Mouse (Mus musculus) neutrophil, adult 5-6 weeks (primary cell): ENCODE results near the gene Slc9a4. TPM values are rescaled to one million over a fixed set of nuclear protein-coding genes. Genes with fewer than 3 reads are reported as not detected.
"Not testable (repeated sequence)": the region's sequence is repeated elsewhere in the genome, so short reads cannot be mapped to it uniquely, and the experiment has no call there.

Experiments used
- ATAC-seq: fragments of 151-379, 151-347 bp; 2 replicates; pipeline ENCODE4 v1.8.0; 2017; ENCODE audit warnings: mild to moderate bottlenecking, moderate TSS enrichment; ENCODE audit not compliant: insufficient number of reproducible peaks, poor library complexity, low FRiP score, severe bottlenecking; ENCODE audit errors: extremely low read depth
- total RNA-seq: library from RNA; stranded (forward); fragments of 200-1000 nt; gene quantifications from 2 replicates; pipeline ENCODE4 v1.2.3, GENCODE M21; 2017

Gene Slc9a4
- not detected in 2 replicates for total RNA-seq

DNA sequence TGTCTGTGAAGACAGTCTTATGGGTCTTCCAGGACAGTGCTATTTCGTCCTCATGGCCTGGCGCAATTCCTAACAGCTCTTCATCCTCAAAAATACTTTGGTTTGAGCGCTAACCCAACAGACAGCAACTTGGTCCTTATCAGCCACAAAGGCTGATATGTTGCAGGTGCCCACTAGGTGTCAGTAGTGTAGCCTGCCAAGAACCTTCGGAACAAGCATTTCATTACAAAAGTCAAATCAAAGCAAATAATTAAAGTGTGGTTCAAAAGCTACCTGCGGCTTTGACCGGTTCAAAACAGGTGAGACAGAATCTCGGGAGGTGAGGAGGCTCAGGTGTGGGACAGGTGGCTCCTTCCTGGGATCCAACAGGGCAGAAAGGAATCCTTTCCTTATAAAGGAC, at the start of gene Slc9a4:
Gene Slc9a4 (plus strand): TSS at position 298 of the 400 bp plus-strand sequence.
- no peak for ATAC-seq

GRCm38 (mm10) chr1:40537577-40537976, 42.3 kb upstream of the Slc9a4 start:
- ATAC-seq, result no peak

GRCm38 (mm10) chr1:40544650-40545049, 35.2 kb upstream of the Slc9a4 start:
- 0 out of 2 replicates have a peak, but pooled peaks have one; percentile 36 for ATAC-seq

DNA sequence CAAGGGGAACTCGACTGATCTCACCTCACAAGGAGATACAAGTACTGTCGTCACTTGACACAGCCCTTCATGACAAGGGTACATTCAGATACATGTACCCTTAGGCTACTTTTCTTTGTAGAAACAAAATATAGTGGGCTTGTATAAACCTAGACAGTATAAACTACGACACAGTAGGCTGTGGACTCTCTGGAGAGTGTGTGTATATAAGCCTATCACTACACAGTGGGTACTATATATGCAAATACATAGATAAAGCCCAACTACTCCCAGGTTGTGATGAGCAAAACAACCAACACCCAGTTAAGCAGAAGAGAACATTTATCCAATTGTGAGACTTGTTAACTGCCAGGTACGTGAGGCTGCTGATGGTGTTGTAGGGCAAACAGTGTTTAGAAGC, 33.2 kb upstream of the Slc9a4 start:
- ATAC-seq, result no peak

GRCm38 (mm10) chr1:40547064-40547572, 32.8 kb upstream of the Slc9a4 start:
- ATAC-seq, result no peak

DNA sequence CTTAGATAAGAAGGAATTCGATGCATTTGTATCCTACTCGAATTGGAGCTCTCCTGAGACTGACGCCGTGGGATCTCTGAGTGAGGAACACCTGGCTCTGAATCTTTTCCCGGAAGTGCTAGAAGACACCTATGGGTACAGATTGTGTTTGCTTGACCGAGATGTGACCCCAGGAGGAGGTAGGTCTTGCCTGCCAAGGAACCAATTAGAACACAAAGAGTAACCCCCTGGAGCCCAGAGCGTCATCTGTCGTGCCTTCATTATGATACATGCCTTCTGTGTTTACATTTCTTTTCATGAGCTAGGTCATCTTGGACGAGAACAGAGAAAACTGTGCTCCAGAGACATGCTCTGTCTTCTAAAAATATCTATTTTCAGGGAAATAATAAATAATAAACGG, 32.1 kb upstream of the Slc9a4 start:
- no peak for ATAC-seq

DNA sequence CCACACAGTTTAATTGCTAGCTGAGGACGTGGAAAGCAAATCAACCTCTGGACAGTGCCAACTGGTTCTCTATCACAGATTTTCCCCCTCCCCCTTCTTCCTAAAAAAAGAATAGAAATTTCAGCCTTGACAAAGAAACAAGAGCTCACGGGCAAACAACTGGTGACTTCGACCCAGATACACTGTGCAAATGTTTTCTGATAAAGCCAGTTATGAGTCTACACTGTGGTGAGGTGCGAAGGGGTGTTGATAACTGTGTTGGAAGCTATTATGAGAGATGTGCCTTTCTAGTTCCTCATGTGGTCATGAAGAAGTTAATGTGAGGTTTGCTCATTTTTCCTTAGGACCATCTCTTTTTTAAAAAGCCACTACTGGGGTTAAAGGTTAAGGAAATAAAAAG, 10.5 kb upstream of the Slc9a4 start:
- no peak for ATAC-seq

DNA sequence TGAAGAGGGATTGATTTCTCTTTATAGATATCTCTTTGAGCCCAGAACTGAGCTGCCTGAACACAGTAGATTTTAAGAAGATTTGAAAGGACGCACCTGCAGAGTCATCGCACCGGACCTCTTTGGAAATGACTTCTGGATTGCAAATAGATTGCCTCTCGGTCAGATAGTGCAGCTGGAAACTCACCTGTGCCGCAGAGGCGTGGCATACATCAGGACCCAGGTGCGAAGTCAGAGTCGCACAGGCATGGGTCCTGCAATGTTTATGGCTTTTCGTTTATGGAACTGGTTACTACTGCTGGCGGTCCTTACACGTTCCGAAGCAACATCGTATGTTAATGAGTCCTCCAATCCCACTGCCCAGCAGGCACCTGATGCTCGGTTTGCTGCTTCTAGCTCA, 388 bp downstream of the Slc9a4 start:
- no peak for ATAC-seq

GRCm38 (mm10) chr1:40586776-40587175, 6.9 kb downstream of the Slc9a4 start:
- no peak for ATAC-seq

GRCm38 (mm10) chr1:40590931-40591330, 11.1 kb downstream of the Slc9a4 start:
- no peak for ATAC-seq

DNA sequence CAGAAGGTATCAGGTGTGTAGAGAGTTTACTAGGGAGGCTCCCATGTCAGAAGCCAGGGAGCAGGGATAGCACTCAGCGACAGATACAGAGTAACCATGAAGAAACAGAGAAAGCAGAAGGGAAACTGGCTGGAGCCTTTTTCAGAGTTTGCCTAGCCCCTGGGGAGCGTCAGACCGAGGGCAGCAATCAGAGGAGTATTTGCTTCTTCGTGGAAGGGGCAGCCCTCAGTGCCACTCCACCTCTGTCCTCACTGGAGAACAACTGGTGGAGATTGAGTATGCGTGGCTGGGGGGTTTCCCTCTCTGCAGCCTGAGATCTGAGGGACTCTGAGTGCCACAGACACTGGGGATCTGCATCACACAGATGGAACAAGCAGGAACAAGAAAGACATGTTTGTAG, 17.9 kb downstream of the Slc9a4 start:
- ATAC-seq, result no peak

- ATAC-seq, result not testable (repeated sequence)
Measured at GRCm38 (mm10) chr1:40599661-40600060, 19.8 kb downstream of the Slc9a4 start.

DNA sequence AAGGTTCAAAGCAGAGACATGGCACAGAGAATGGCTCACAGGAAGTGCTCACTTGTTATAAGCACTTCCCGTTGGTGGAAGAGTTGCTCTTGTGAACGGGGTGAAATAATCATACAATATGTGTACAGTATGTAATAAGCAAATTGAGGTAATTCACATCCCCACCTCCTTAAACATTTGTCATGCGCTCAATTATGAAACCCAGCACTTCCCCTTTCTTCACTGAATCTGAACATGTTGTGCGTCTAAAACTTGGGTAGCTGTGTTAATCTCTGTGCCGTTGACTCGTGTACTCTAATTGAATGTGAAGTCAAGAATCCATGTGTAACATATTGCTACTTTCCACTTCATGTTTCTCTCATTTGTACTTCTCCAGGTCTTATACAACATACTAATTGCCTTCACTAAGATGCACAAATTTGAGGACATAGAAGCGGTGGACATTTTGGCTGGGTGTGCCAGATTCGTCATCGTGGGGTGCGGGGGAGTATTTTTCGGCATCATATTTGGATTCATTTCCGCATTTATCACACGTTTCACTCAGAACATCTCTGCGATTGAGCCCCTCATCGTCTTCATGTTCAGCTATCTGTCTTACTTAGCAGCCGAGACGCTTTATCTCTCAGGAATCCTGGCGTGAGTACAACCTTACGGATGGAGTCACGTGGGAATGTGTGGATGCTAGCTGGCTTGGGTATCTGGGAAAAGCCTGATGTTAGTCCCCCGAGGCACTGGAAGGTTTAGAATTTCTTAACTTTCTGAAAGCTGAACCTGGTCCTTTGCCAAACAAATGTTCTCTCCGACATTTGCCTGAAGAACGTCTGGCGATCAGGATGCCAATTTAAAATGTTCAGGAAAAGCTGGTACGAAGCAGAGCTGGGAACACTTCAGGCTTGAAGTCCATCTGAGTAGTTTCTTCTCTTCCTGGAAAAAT, 20.8 kb downstream of the Slc9a4 start:
- no peak for ATAC-seq

- ATAC-seq, result no peak
Measured at GRCm38 (mm10) chr1:40601461-40601860, 21.6 kb downstream of the Slc9a4 start.

DNA sequence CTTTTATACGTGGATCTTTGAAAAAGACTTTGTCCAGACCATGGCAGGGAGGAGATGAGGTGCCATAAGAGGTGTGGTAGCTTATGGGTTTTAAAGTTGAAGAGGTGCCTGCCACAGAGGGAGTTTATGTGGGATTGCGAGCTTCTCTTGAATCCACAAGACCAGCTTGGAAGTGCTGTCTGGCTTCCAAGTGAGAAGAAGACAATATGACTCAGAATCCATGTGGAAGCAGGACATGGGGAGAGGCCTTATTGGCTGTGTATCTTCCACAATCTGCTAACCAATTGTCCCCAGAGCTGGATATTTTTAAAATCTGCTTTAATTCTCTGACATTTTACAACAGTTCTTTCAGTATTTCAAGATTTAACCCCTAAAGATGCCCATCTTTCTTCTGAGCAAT, 33.3 kb downstream of the Slc9a4 start:
- ATAC-seq, result no peak

DNA sequence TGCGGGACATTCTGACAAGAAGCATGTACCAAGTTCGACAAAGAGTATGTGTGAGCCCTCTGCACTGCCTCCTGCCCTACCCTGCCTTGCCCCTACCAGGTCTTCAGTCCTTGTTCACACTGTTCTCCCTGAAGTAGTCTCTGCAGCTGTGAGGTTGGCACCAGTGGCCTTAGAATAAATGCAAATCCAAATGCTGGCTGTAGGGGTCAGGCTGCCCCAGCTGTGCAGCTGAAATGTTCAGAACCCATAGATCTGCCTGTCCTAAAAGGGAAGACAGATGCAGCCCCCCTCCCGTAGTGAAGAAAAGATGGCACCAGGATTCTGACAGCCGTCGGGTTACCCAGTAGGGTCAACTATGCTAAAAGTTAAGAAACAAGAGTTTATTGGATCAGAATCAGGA, 39.2 kb downstream of the Slc9a4 start:
- ATAC-seq, result no peak

GRCm38 (mm10) chr1:40619871-40620270, 40.0 kb downstream of the Slc9a4 start:
- ATAC-seq, result no peak

- no peak for ATAC-seq
Measured at GRCm38 (mm10) chr1:40624954-40625353, 45.1 kb downstream of the Slc9a4 start.

DNA sequence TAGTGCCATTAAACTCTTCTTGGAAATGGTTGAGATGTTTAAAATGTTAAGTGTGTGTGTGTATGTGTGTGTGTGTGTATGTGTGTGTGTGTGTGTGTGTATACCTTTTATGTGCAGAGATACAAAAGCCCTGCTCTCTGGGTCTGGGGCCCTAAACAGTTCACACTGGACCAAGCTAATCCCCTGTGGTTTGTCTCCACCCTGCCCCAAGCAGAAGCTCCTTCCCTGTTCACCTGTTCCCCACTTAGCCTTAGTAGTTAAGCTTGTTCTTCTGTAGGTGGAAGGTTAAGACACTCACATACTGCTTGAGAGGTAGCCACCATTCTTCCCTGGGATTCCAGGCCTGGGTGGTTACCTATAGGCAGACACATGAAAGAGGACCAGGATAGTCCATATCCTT, 47.1 kb downstream of the Slc9a4 start:
- ATAC-seq, result no peak

GRCm38 (mm10) chr1:40628443-40628842, 48.6 kb downstream of the Slc9a4 start:
- no peak for ATAC-seq
